Mouse (Mus musculus): ENCODE data around the gene Polr2c. TPM values are rescaled to one million over a fixed set of nuclear protein-coding genes. Genes with fewer than 3 reads are reported as not detected.

Polr2c gene
- total and polyA plus RNA-seq, 3 experiments, result 93.2 to 141 (median 120) TPM

- Histone ChIP-seq H3K4me1 (ENCODE audit: control insufficient read depth in 1 of 2, insufficient read depth in 2 of 2) (peaks cover 5 to 33% of the 10 kb centered on the region in 2 experiments), H3K4me2 (ENCODE audit: insufficient read depth, low read depth, poor library complexity, severe bottlenecking) (no peak overlapping the region), H3K27ac (ENCODE audit: insufficient read depth, low read depth) (no peak overlapping the region), H3K79me2 (replicated peaks; ENCODE audit: control insufficient read depth, extremely low read depth, insufficient read depth, poor library complexity, severe bottlenecking) (no peaks in the 10 kb centered on the region), H3K9me3 (replicated peaks; ENCODE audit: low read length) (peaks cover 7% of the 10 kb centered on the region), H3K4me3 (replicated peaks in 1 of 3; ENCODE audit: low read depth in 2 of 3, low read length in 2 of 3, poor library complexity in 1 of 3) (no peak overlapping the region), H3K27me3 (replicated peaks) (peaks cover 1% of the 10 kb centered on the region), H3K36me3 (replicated peaks in 1 of 2; ENCODE audit: control insufficient read depth in 1 of 2, insufficient read depth in 1 of 2, low read length in 1 of 2) (peaks cover 10 to 28% of the 10 kb centered on the region in 2 experiments), H3K9ac (ENCODE audit: insufficient read depth, low read depth) (no peak overlapping the region)
- dilution Hi-C loops (cut with MboI; ENCODE audit: extremely low pct_ligation_motif_present, extremely low pct_unique_long_range_greater_than_20kb, low sequenced_read_pairs) (no loop called here), in situ Hi-C loops (cut with MboI; ENCODE audit: low pct_ligation_motif_present, low pct_unique_long_range_greater_than_20kb, low sequenced_read_pairs) (no loop called here)
- DNase-seq (ENCODE audit: extremely low read depth), result no peak
- TF ChIP-seq CHD1 (IDR thresholded peaks at IDR 0.05; ENCODE audit: low read depth, low read length) (no peak), PAX5 (IDR thresholded peaks at IDR 0.05; ENCODE audit: low read length) (no peak), JUND (conservative IDR thresholded peaks at IDR 0.05; ENCODE audit: low read depth, low read length) (no peak), BHLHE40 (IDR thresholded peaks at IDR 0.05; ENCODE audit: low read depth, low read length) (no peak), MYC (IDR thresholded peaks at IDR 0.05; ENCODE audit: low read depth, low read length) (no peak), NELFE (IDR thresholded peaks at IDR 0.05; ENCODE audit: low read depth, low read length) (no peak)
Observed at GRCm38 (mm10) chr8:94913061-94913660, 55.9 kb downstream of the Polr2c start.

DNA sequence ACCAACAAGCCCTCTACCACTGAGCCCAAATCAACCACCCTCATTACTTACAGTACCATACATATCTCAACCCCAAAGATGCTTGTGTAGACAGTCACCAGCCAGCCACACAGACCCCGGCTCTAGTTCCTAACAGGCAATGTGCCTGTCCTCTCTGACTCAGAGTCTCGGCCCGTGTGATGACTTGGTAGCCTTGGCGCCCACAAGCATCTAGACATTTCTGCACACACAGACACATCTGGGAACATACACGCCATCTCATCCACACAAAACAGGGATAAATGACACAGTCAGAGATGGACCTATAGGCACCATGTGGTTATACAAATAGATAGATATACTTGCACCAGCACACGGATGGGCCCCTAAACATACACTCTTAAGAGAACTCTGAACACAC is 57.0 kb downstream of the Polr2c start:
- DNase-seq (ENCODE audit: extremely low read depth), result no peak
- no peaks in the 10 kb centered on the region for H3K79me2 ChIP-seq (replicated peaks; ENCODE audit: control insufficient read depth, extremely low read depth, insufficient read depth, poor library complexity, severe bottlenecking)
- peaks cover 8 to 40% of the 10 kb centered on the region in 2 experiments for H3K4me1 ChIP-seq (ENCODE audit: control insufficient read depth in 1 of 2, insufficient read depth in 2 of 2)
- in situ Hi-C loops (cut with MboI; ENCODE audit: low pct_ligation_motif_present, low pct_unique_long_range_greater_than_20kb, low sequenced_read_pairs) (no loop called here), dilution Hi-C loops (cut with MboI; ENCODE audit: extremely low pct_ligation_motif_present, extremely low pct_unique_long_range_greater_than_20kb, low sequenced_read_pairs) (no loop called here)
- peaks cover 1% of the 10 kb centered on the region for H3K27me3 ChIP-seq (replicated peaks)
- TF ChIP-seq HCFC1 (IDR thresholded peaks at IDR 0.05; ENCODE audit: low read depth, low read length) (no peak), ETS1 (conservative IDR thresholded peaks at IDR 0.05; ENCODE audit: low read depth, low read length) (no peak), ZNF384 (IDR thresholded peaks at IDR 0.05; ENCODE audit: low read depth, low read length) (no peak), JUND (conservative IDR thresholded peaks at IDR 0.05; ENCODE audit: low read depth, low read length) (no peak), MAX (IDR thresholded peaks at IDR 0.05; ENCODE audit: low read length) (no peak), JUN (IDR thresholded peaks at IDR 0.05; ENCODE audit: insufficient read depth, low read depth, low read length) (no peak), KAT2A (IDR thresholded peaks at IDR 0.05; ENCODE audit: insufficient replicate concordance, low read length) (no peak), POLR2AphosphoS2 (IDR thresholded peaks at IDR 0.05; ENCODE audit: low read depth, low read length) (no peak), UBTF (IDR thresholded peaks at IDR 0.05; ENCODE audit: low read depth, low read length) (no peak), GABPA (IDR thresholded peaks at IDR 0.05; ENCODE audit: insufficient replicate concordance, low read depth, low read length) (no peak), MXI1 (IDR thresholded peaks at IDR 0.05; ENCODE audit: low read depth, low read length) (no peak), MAFK (IDR thresholded peaks at IDR 0.05; ENCODE audit: insufficient replicate concordance, low read length) (no peak), SMC3 (IDR thresholded peaks at IDR 0.05; ENCODE audit: low read depth, low read length) (no peak), MYC (IDR thresholded peaks at IDR 0.05; ENCODE audit: low read depth, low read length) (no peak), NRF1 (IDR thresholded peaks at IDR 0.05; ENCODE audit: low read depth, low read length) (no peak)
- H3K4me2 ChIP-seq (ENCODE audit: insufficient read depth, low read depth, poor library complexity, severe bottlenecking), result no peak overlapping the region
- no peak overlapping the region for H3K27ac ChIP-seq (ENCODE audit: insufficient read depth, low read depth)
- H3K4me3 ChIP-seq (replicated peaks in 1 of 3; ENCODE audit: low read depth in 2 of 3, low read length in 2 of 3, poor library complexity in 1 of 3), result no peak overlapping the region
- peaks cover 10 to 24% of the 10 kb centered on the region in 2 experiments for H3K36me3 ChIP-seq (replicated peaks in 1 of 2; ENCODE audit: control insufficient read depth in 1 of 2, insufficient read depth in 1 of 2, low read length in 1 of 2)
- peaks cover 7% of the 10 kb centered on the region for H3K9me3 ChIP-seq (replicated peaks; ENCODE audit: low read length)
- H3K9ac ChIP-seq (ENCODE audit: insufficient read depth, low read depth), result no peak overlapping the region

Measured in CH12.LX (cell line).